Mouse (Mus musculus): Measurements from ENCODE around the gene Acta2. TPM values are rescaled to one million over a fixed set of nuclear protein-coding genes. Genes with fewer than 3 reads are reported as not detected.

The Acta2 gene
- polyA plus RNA-seq, 1 experiment from 2014 or later = 1,651 TPM

- Histone ChIP-seq H3K36me3 (ENCODE audit: control insufficient read depth, insufficient read depth) (no peaks in the 10 kb centered on the region), H3K9ac (ENCODE audit: low read depth, low read length) (no peak overlapping the region), H3K27me3 (replicated peaks; ENCODE audit: control insufficient read depth, insufficient read depth, low read length) (no peaks in the 10 kb centered on the region), H3K4me2 (replicated peaks; ENCODE audit: low read depth) (no peak overlapping the region), H3K27ac (ENCODE audit: low read depth, low read length) (no peak overlapping the region), H3K4me1 (replicated peaks; ENCODE audit: control insufficient read depth, insufficient read depth, low read length) (no peaks in the 10 kb centered on the region), H3K4me3 (ENCODE audit: low read depth, low read length) (no peak overlapping the region), H3K9me3 (ENCODE audit: control insufficient read depth) (no peaks in the 10 kb centered on the region)
- TF ChIP-seq CTCF (IDR thresholded peaks at IDR 0.05; ENCODE audit: low read depth) = no peak
- WGBS = 97% methylated on average over 1 of the region's 1 CpGs
- ATAC-seq = no peak
Observed at GRCm38 (mm10) chr19:34288696-34289095, 33.3 kb upstream of the Acta2 start.

DNA sequence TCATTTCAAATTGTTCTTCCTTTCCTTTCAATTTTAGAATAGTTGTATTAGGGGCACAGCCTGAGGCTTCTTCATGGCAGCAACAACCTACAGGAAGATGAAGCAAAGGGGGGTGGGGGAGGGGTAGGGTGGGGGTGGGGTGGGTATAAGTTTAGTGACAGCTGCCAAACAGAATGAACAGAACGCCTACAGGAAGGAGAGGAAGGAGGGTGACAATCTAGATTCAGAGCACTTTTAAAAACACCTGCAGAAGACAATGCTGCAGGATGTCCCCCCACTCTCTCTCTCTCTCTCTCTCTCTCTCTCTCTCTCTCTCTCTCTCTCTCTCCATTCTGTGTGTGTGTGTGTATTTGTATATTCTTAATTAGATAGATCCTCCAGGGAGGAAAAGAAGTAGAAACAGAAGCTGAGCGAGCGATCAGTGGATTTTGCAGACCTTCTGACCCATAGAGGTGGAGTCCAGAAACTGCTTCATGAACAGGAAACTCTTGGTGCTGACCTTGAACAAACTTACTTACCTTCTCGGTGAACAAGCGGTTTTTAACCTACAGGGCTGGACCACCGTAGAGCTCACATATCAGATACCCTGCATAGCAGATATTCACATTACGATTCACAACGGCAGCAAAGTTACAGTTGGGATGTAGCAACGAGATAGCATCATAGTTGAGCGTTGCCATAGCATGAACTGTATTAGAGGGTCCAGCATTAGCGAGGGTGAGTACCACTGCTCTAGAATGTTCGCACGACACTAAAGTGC is 32.4 kb upstream of the Acta2 start:
- Histone ChIP-seq H3K36me3 (ENCODE audit: control insufficient read depth, insufficient read depth) (no peaks in the 10 kb centered on the region), H3K4me2 (replicated peaks; ENCODE audit: low read depth) (no peak overlapping the region), H3K27me3 (replicated peaks; ENCODE audit: control insufficient read depth, insufficient read depth, low read length) (no peaks in the 10 kb centered on the region), H3K27ac (ENCODE audit: low read depth, low read length) (no peak overlapping the region), H3K9me3 (ENCODE audit: control insufficient read depth) (no peaks in the 10 kb centered on the region), H3K9ac (ENCODE audit: low read depth, low read length) (no peak overlapping the region), H3K4me1 (replicated peaks; ENCODE audit: control insufficient read depth, insufficient read depth, low read length) (no peaks in the 10 kb centered on the region), H3K4me3 (ENCODE audit: low read depth, low read length) (no peak overlapping the region)
- TF ChIP-seq CTCF (IDR thresholded peaks at IDR 0.05; ENCODE audit: low read depth) = no peak
- WGBS = 71% methylated on average over 13 of the region's 13 CpGs
- ATAC-seq = no peak

DNA sequence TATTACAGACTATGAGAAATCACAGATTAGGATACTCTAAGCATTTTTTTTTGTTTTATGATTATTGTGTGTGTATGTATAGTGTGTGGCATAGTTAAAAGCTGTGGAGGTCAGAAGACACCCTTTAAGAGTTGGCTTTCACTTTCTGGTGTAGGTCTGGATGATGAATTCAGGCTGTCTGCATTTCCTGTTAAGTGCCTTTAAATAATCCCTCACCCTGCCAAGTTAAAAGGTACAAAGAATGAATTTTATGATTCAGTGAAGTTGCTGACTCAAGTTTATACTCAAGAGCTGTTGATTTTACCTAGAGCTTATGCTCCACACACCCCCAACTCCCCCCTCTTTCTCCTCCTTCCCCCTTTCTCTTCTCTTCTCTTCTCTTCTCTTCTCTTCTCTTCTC is 31.8 kb upstream of the Acta2 start:
- Histone ChIP-seq H3K9me3 (ENCODE audit: control insufficient read depth) (no peaks in the 10 kb centered on the region), H3K36me3 (ENCODE audit: control insufficient read depth, insufficient read depth) (no peaks in the 10 kb centered on the region), H3K9ac (ENCODE audit: low read depth, low read length) (no peak overlapping the region), H3K4me1 (replicated peaks; ENCODE audit: control insufficient read depth, insufficient read depth, low read length) (no peaks in the 10 kb centered on the region), H3K27ac (ENCODE audit: low read depth, low read length) (no peak overlapping the region), H3K4me3 (ENCODE audit: low read depth, low read length) (no peak overlapping the region), H3K27me3 (replicated peaks; ENCODE audit: control insufficient read depth, insufficient read depth, low read length) (no peaks in the 10 kb centered on the region), H3K4me2 (replicated peaks; ENCODE audit: low read depth) (no peak overlapping the region)
- no peak for ATAC-seq
- no peak for TF ChIP-seq CTCF (IDR thresholded peaks at IDR 0.05; ENCODE audit: low read depth)

- WGBS = 45% methylated on average over 2 of the region's 2 CpGs
- ATAC-seq = no peak
- Histone ChIP-seq H3K4me3 (ENCODE audit: low read depth, low read length) (no peak overlapping the region), H3K27ac (ENCODE audit: low read depth, low read length) (no peak overlapping the region), H3K9ac (ENCODE audit: low read depth, low read length) (no peak overlapping the region), H3K4me1 (replicated peaks; ENCODE audit: control insufficient read depth, insufficient read depth, low read length) (no peaks in the 10 kb centered on the region), H3K27me3 (replicated peaks; ENCODE audit: control insufficient read depth, insufficient read depth, low read length) (no peaks in the 10 kb centered on the region), H3K4me2 (replicated peaks; ENCODE audit: low read depth) (no peak overlapping the region), H3K36me3 (ENCODE audit: control insufficient read depth, insufficient read depth) (no peaks in the 10 kb centered on the region), H3K9me3 (ENCODE audit: control insufficient read depth) (no peaks in the 10 kb centered on the region)
- TF ChIP-seq CTCF (IDR thresholded peaks at IDR 0.05; ENCODE audit: low read depth) = no peak
Observed at GRCm38 (mm10) chr19:34284826-34285225, 29.4 kb upstream of the Acta2 start.

GRCm38 (mm10) chr19:34284383-34284782 is 29.0 kb upstream of the Acta2 start:
- Histone ChIP-seq H3K9ac (ENCODE audit: low read depth, low read length) (no peak overlapping the region), H3K9me3 (ENCODE audit: control insufficient read depth) (no peaks in the 10 kb centered on the region), H3K4me2 (replicated peaks; ENCODE audit: low read depth) (peak overlapping the region; percentile 39), H3K4me3 (ENCODE audit: low read depth, low read length) (no peak overlapping the region), H3K4me1 (replicated peaks; ENCODE audit: control insufficient read depth, insufficient read depth, low read length) (no peaks in the 10 kb centered on the region), H3K27ac (ENCODE audit: low read depth, low read length) (no peak overlapping the region), H3K36me3 (ENCODE audit: control insufficient read depth, insufficient read depth) (no peaks in the 10 kb centered on the region), H3K27me3 (replicated peaks; ENCODE audit: control insufficient read depth, insufficient read depth, low read length) (no peaks in the 10 kb centered on the region)
- TF ChIP-seq CTCF (IDR thresholded peaks at IDR 0.05; ENCODE audit: low read depth) = peak; percentile 70
- WGBS = 57% methylated on average over 10 of the region's 10 CpGs
- ATAC-seq = no peak

- ATAC-seq = no peak
- Histone ChIP-seq H3K9ac (ENCODE audit: low read depth, low read length) (no peak overlapping the region), H3K36me3 (ENCODE audit: control insufficient read depth, insufficient read depth) (no peaks in the 10 kb centered on the region), H3K4me3 (ENCODE audit: low read depth, low read length) (no peak overlapping the region), H3K27ac (ENCODE audit: low read depth, low read length) (no peak overlapping the region), H3K4me1 (replicated peaks; ENCODE audit: control insufficient read depth, insufficient read depth, low read length) (no peaks in the 10 kb centered on the region), H3K4me2 (replicated peaks; ENCODE audit: low read depth) (no peak overlapping the region), H3K27me3 (replicated peaks; ENCODE audit: control insufficient read depth, insufficient read depth, low read length) (no peaks in the 10 kb centered on the region), H3K9me3 (ENCODE audit: control insufficient read depth) (no peaks in the 10 kb centered on the region)
- WGBS = 65% methylated on average over 6 of the region's 6 CpGs
- TF ChIP-seq CTCF (IDR thresholded peaks at IDR 0.05; ENCODE audit: low read depth) = no peak
Observed at GRCm38 (mm10) chr19:34283614-34284013, 28.2 kb upstream of the Acta2 start.

All from intestine, postnatal 0 days (tissue).